Mouse (Mus musculus) stomach, adult 2 months (tissue): ENCODE data around the gene Pmepa1. TPM values are rescaled to one million over a fixed set of nuclear protein-coding genes. Genes with fewer than 3 reads are reported as not detected.

Experiments used
- polyA plus RNA-seq: library from polyadenylated mRNA; depleted of rRNA; stranded (reverse); fragments of >200 nt; gene quantifications from 2 replicates; pipeline ENCODE4 v1.2.3, GENCODE M21; 2012; rRNA removed

Pmepa1 gene
- polyA plus RNA-seq = 37.3 and 64.9 TPM in 2 replicates

DNA sequence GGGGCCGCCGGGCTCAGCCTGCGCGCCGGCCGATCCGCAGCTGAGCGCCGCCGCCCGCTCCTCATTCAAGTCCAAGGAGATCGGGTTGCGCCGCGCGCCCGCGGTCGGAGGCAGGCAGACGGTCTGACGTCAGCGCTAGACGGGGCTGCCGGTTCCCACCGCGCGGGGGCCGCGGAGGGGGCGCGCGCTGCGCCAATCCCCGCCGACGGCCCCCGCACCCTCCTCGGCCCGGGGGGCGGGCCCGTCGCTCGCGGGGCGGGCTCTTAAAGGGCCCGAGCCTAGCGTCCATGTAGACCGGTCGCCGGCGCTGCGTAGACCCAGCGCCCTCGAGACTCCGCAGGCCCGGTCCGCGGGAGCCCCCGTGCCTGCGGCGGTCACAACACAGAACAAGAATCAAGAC is at the start of gene Pmepa1:
Gene Pmepa1, minus strand, starts transcription at position 125 of the 400 bp plus-strand sequence.

DNA sequence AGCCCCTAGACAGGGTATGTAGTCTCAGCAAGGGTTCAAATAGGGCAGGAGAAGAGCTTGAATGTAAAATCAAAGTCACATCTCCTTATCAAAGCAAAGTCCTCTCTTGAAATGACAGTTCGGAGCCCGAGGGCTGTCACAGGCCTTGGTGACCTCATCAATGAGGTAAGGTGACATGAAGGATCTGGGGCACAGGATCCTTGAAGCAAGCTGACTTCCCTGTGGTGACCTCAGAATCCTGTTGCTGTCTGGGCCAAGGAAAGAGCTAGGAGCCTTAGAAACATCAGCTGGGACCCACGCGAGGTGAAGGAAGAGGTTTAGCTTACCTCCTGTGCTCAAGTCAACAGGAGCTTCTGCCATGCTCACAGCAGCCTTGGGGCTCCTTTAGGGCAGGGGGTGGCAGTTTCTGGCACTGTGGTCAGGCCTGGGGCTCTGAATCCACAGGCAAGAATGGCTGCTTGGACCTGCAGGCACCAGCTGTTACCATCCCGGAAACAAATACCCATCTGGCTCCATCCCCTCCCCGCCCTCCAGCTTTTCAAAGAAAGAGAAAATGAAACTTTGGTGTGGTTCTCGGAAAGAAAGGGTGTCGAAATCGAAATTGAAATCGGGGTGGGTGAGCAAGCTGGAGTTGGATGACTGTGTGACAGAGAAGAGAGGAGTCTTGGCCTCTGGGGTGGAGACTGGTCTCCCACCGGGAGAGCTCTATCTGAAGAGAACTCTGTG is 57.8 kb downstream of the Pmepa1 start, which contains the start of gene Zbp1:
Gene Zbp1, minus strand, starts transcription at position 508 of the 726 bp plus-strand sequence.

Other genes with a start within 250 kb of the Pmepa1 start
- gene Ctcfl, start 157.0 kb downstream of the Pmepa1 start, polyA plus RNA-seq = not detected in 2 replicates
- 0.96 and 1.9 TPM in 2 replicates for gene Pck1, start 123.5 kb downstream of the Pmepa1 start, polyA plus RNA-seq
- 0.95 and 1.3 TPM in 2 replicates for gene Zbp1, start 57.6 kb downstream of the Pmepa1 start, polyA plus RNA-seq
- not detected in 2 replicates for gene 1700021F07Rik, start 246.1 kb upstream of the Pmepa1 start, polyA plus RNA-seq